Mouse (Mus musculus): ENCODE results near the gene Irf2bp2. TPM values are rescaled to one million over a fixed set of nuclear protein-coding genes. Genes with fewer than 3 reads are reported as not detected.

Irf2bp2 gene
- polyA plus RNA-seq, 1 experiment, result 81.2 TPM

GRCm38 (mm10) chr8:126573878-126574277 is 19.9 kb downstream of the Irf2bp2 start:
- no peak for DNase-seq
- no peak for TF ChIP-seq CTCF (IDR thresholded peaks at IDR 0.05; ENCODE audit: insufficient read depth, low read length)
- TF ChIP-seq POLR2A (IDR thresholded peaks at IDR 0.05; ENCODE audit: borderline replicate concordance, extremely low read depth, low read depth, low read length), result no peak
- Histone ChIP-seq H3K4me1 (ENCODE audit: control insufficient read depth, insufficient read depth, low read length) (peaks cover 2% of the 10 kb centered on the region; the same call in 1 of the 2 replicates), H3K4me3 (replicated peaks; ENCODE audit: extremely low read depth, low read depth, low read length) (no peak overlapping the region)
- WGBS, result 96% methylated on average over 4 of the region's 4 CpGs

- TF ChIP-seq POLR2A (IDR thresholded peaks at IDR 0.05; ENCODE audit: borderline replicate concordance, extremely low read depth, low read depth, low read length) (no peak), CTCF (IDR thresholded peaks at IDR 0.05; ENCODE audit: insufficient read depth, low read length) (no peak)
- WGBS, result 79% methylated on average over 6 of the region's 6 CpGs
- peaks cover 2% of the 10 kb centered on the region; the same call in 1 of the 2 replicates for H3K4me1 ChIP-seq (ENCODE audit: control insufficient read depth, insufficient read depth, low read length)
- H3K4me3 ChIP-seq (replicated peaks; ENCODE audit: extremely low read depth, low read depth, low read length), result no peak overlapping the region
- no peak for DNase-seq
Observed at GRCm38 (mm10) chr8:126573079-126573694, 20.6 kb downstream of the Irf2bp2 start.

GRCm38 (mm10) chr8:126571065-126571660 is 22.6 kb downstream of the Irf2bp2 start:
- no peak overlapping the region for H3K4me3 ChIP-seq (replicated peaks; ENCODE audit: extremely low read depth, low read depth, low read length)
- no peak for TF ChIP-seq CTCF (IDR thresholded peaks at IDR 0.05; ENCODE audit: insufficient read depth, low read length)
- TF ChIP-seq POLR2A (IDR thresholded peaks at IDR 0.05; ENCODE audit: borderline replicate concordance, extremely low read depth, low read depth, low read length), result no peak
- no peak for DNase-seq
- 46% methylated on average over 15 of the region's 15 CpGs for WGBS
- peaks cover 8% of the 10 kb centered on the region for H3K4me1 ChIP-seq (ENCODE audit: control insufficient read depth, insufficient read depth, low read length)

GRCm38 (mm10) chr8:126570521-126571040 is 23.2 kb downstream of the Irf2bp2 start:
- DNase-seq, result no peak
- no peak for TF ChIP-seq CTCF (IDR thresholded peaks at IDR 0.05; ENCODE audit: insufficient read depth, low read length)
- TF ChIP-seq POLR2A (IDR thresholded peaks at IDR 0.05; ENCODE audit: borderline replicate concordance, extremely low read depth, low read depth, low read length), result no peak
- 62% methylated on average over 9 of the region's 9 CpGs for WGBS
- H3K4me1 ChIP-seq (ENCODE audit: control insufficient read depth, insufficient read depth, low read length), result peaks cover 13% of the 10 kb centered on the region
- H3K4me3 ChIP-seq (replicated peaks; ENCODE audit: extremely low read depth, low read depth, low read length), result no peak overlapping the region

GRCm38 (mm10) chr8:126570046-126570445 is 23.7 kb downstream of the Irf2bp2 start:
- DNase-seq, result no peak
- H3K4me1 ChIP-seq (ENCODE audit: control insufficient read depth, insufficient read depth, low read length), result peaks cover 17% of the 10 kb centered on the region
- no peak for TF ChIP-seq POLR2A (IDR thresholded peaks at IDR 0.05; ENCODE audit: borderline replicate concordance, extremely low read depth, low read depth, low read length)
- no peak for TF ChIP-seq CTCF (IDR thresholded peaks at IDR 0.05; ENCODE audit: insufficient read depth, low read length)
- no peak overlapping the region for H3K4me3 ChIP-seq (replicated peaks; ENCODE audit: extremely low read depth, low read depth, low read length)
- 85% methylated on average over 3 of the region's 3 CpGs for WGBS

- WGBS, result 85% methylated on average over 1 of the region's 1 CpGs
- H3K4me3 ChIP-seq (replicated peaks; ENCODE audit: extremely low read depth, low read depth, low read length), result no peak overlapping the region
- no peak for DNase-seq
- no peak for TF ChIP-seq CTCF (IDR thresholded peaks at IDR 0.05; ENCODE audit: insufficient read depth, low read length)
- TF ChIP-seq POLR2A (IDR thresholded peaks at IDR 0.05; ENCODE audit: borderline replicate concordance, extremely low read depth, low read depth, low read length), result no peak
- peaks cover 17% of the 10 kb centered on the region for H3K4me1 ChIP-seq (ENCODE audit: control insufficient read depth, insufficient read depth, low read length)
Observed at GRCm38 (mm10) chr8:126569638-126570037, 24.1 kb downstream of the Irf2bp2 start.

- 62% methylated on average over 2 of the region's 2 CpGs for WGBS
- TF ChIP-seq POLR2A (IDR thresholded peaks at IDR 0.05; ENCODE audit: borderline replicate concordance, extremely low read depth, low read depth, low read length) (no peak), CTCF (IDR thresholded peaks at IDR 0.05; ENCODE audit: insufficient read depth, low read length) (no peak)
- DNase-seq, result no peak
- H3K4me3 ChIP-seq (replicated peaks; ENCODE audit: extremely low read depth, low read depth, low read length), result no peak overlapping the region
- peaks cover 17% of the 10 kb centered on the region for H3K4me1 ChIP-seq (ENCODE audit: control insufficient read depth, insufficient read depth, low read length)
Observed at GRCm38 (mm10) chr8:126567674-126568073, 26.1 kb downstream of the Irf2bp2 start.

GRCm38 (mm10) chr8:126566446-126567062 is 27.2 kb downstream of the Irf2bp2 start:
- peak; percentile 65 for DNase-seq
- H3K4me3 ChIP-seq (replicated peaks; ENCODE audit: extremely low read depth, low read depth, low read length), result no peak overlapping the region
- peaks cover 17% of the 10 kb centered on the region for H3K4me1 ChIP-seq (ENCODE audit: control insufficient read depth, insufficient read depth, low read length)

GRCm38 (mm10) chr8:126565954-126566445 is 27.8 kb downstream of the Irf2bp2 start:
- Histone ChIP-seq H3K4me3 (replicated peaks; ENCODE audit: extremely low read depth, low read depth, low read length) (no peak overlapping the region), H3K4me1 (ENCODE audit: control insufficient read depth, insufficient read depth, low read length) (peaks cover 17% of the 10 kb centered on the region)
- DNase-seq, result no peak
- TF ChIP-seq POLR2A (IDR thresholded peaks at IDR 0.05; ENCODE audit: borderline replicate concordance, extremely low read depth, low read depth, low read length) (no peak), CTCF (IDR thresholded peaks at IDR 0.05; ENCODE audit: insufficient read depth, low read length) (no peak)
- WGBS, result 39% methylated on average over 6 of the region's 6 CpGs

More at GRCm38 (mm10) chr8:126566446-126567062, 27.2 kb downstream of the Irf2bp2 start:
- 9% methylated on average over 14 of the region's 14 CpGs for WGBS
- TF ChIP-seq POLR2A (IDR thresholded peaks at IDR 0.05; ENCODE audit: borderline replicate concordance, extremely low read depth, low read depth, low read length) (peak; percentile 45; the same call in 1 of the 2 replicates), CTCF (IDR thresholded peaks at IDR 0.05; ENCODE audit: insufficient read depth, low read length) (no peak)
